Comparison of ENCODE assay signal across 8 mouse cellular contexts in genomic region chr19:46318586-46319378, GRCm38 (mm10). TPM values are rescaled to one million over a fixed set of nuclear protein-coding genes. Genes with fewer than 3 reads are reported as not detected.
DNase-seq lines count a peak whose midpoint lies in the region; ATAC-seq lines count a peak whose summit lies in the region.

No protein-coding gene starts in this region.

- H3K9me3 ChIP-seq in embryonic facial prominence, embryonic 15.5 days (replicated peaks): no peaks in the 10 kb centered on the region
- H3K9me3 ChIP-seq in lung, embryonic 15.5 days: no peaks in the 10 kb centered on the region

- no peak for ATAC-seq in embryonic facial prominence, embryonic 15.5 days (ENCODE audit: insufficient number of reproducible peaks, low FRiP score, low TSS enrichment, low read depth)
- ATAC-seq in lung, embryonic 15.5 days (ENCODE audit: borderline replicate concordance, extremely low read depth, low FRiP score, low TSS enrichment): no peak

- H3K4me2 ChIP-seq in embryonic facial prominence, embryonic 15.5 days (replicated peaks): peak overlapping the region; percentile 83
- peak overlapping the region; percentile 64 for H3K4me2 ChIP-seq in lung, embryonic 15.5 days

- peak overlapping the region; percentile 54; the same call in 1 of the 2 replicates for H3K4me3 ChIP-seq in embryonic facial prominence, embryonic 15.5 days (replicated peaks)
- H3K4me3 ChIP-seq in lung, embryonic 15.5 days: no peak overlapping the region

- peaks cover 62% of the 10 kb centered on the region for H3K4me1 ChIP-seq in embryonic facial prominence, embryonic 15.5 days
- peaks cover 22% of the 10 kb centered on the region for H3K4me1 ChIP-seq in lung, embryonic 15.5 days

- peaks cover 99% of the 10 kb centered on the region for H3K27me3 ChIP-seq in embryonic facial prominence, embryonic 15.5 days
- H3K27me3 ChIP-seq in lung, embryonic 15.5 days: peaks cover 99% of the 10 kb centered on the region

- 12% methylated on average over 16 of the region's 16 CpGs for WGBS in embryonic facial prominence, embryonic 15.5 days
- 9% methylated on average over 16 of the region's 16 CpGs for WGBS in lung, embryonic 15.5 days

- intact Hi-C loops in heart, postnatal 25 days (cut with DNase I): no loop called here

- no peaks in the 10 kb centered on the region for H3K36me3 ChIP-seq in embryonic facial prominence, embryonic 15.5 days
- no peaks in the 10 kb centered on the region for H3K36me3 ChIP-seq in lung, embryonic 15.5 days

- H3K9ac ChIP-seq in embryonic facial prominence, embryonic 15.5 days: no peak overlapping the region
- H3K9ac ChIP-seq in lung, embryonic 15.5 days: no peak overlapping the region

- peak; percentile 38 to 40 for DNase-seq in B cell, adult 2 months
- DNase-seq in adrenal gland, adult (ENCODE audit: inconsistent age in 2 of 2, low spot score in 1 of 2): peak; percentile 90 to 95
- peak; percentile 48 for DNase-seq in heart, postnatal 25 days (ENCODE audit: low spot score)
- peak; percentile 91 for DNase-seq in layer of hippocampus, adult 8-10 months (ENCODE audit: low spot score in 2 of 2)
- peak; percentile 94 for DNase-seq in right cerebral cortex, postnatal 25 days
- no peak for DNase-seq in thymus, postnatal 10 days (ENCODE audit: low spot score in 2 of 2)

- peak overlapping the region; percentile 49; the same call in 1 of the 2 replicates for H3K27ac ChIP-seq in embryonic facial prominence, embryonic 15.5 days (replicated peaks)
- no peak overlapping the region for H3K27ac ChIP-seq in lung, embryonic 15.5 days

RNA-seq across cellular contexts. Expression of gene Psd, which starts 8.2 kb away (rescaled TPM):
- 9.8 and 11.0 TPM in 2 replicates for polyA plus RNA-seq in embryonic facial prominence, embryonic 15.5 days (2015; fragmentation: Nextera tagmentation; extraction: Ambion mirVana)
- 1 to 10 TPM; 1.2 to 1.3 TPM for total RNA-seq in heart, postnatal 25 days (2021)
- total RNA-seq in layer of hippocampus, adult 8-10 months (2022): 100 to 1,000 TPM; 602 to 631 (median 613) TPM
- polyA plus RNA-seq in lung, embryonic 15.5 days (2015; fragmentation: Nextera tagmentation; extraction: Ambion mirVana): 7.0 and 8.3 TPM in 2 replicates

RNA-seq across cellular contexts. Expression of gene Fbxl15, which starts 9.2 kb away (rescaled TPM):
- polyA plus RNA-seq in embryonic facial prominence, embryonic 15.5 days (2015; fragmentation: Nextera tagmentation; extraction: Ambion mirVana): 16.4 TPM in 2 replicates
- 1 to 10 TPM; 5.2 to 6.0 TPM for total RNA-seq in heart, postnatal 25 days (2021)
- total RNA-seq in layer of hippocampus, adult 8-10 months (2022): 10 to 100 TPM; 22.9 to 29.3 (median 25.8) TPM
- 13.3 and 14.2 TPM in 2 replicates for polyA plus RNA-seq in lung, embryonic 15.5 days (2015; fragmentation: Nextera tagmentation; extraction: Ambion mirVana)

RNA-seq across cellular contexts. Expression of gene Nfkb2, which starts 14.7 kb away (rescaled TPM):
- 15.3 and 16.1 TPM in 2 replicates for polyA plus RNA-seq in embryonic facial prominence, embryonic 15.5 days (2015; fragmentation: Nextera tagmentation; extraction: Ambion mirVana)
- 10 to 100 TPM; 17.2 to 18.8 TPM for total RNA-seq in heart, postnatal 25 days (2021)
- total RNA-seq in layer of hippocampus, adult 8-10 months (2022): 1 to 10 TPM; 2.6 to 4.2 (median 3.3) TPM
- polyA plus RNA-seq in lung, embryonic 15.5 days (2015; fragmentation: Nextera tagmentation; extraction: Ambion mirVana): 9.1 and 10.5 TPM in 2 replicates

RNA-seq across cellular contexts. Expression of gene Cuedc2, which starts 19.7 kb away (rescaled TPM):
- 167 and 168 TPM in 2 replicates for polyA plus RNA-seq in embryonic facial prominence, embryonic 15.5 days (2015; fragmentation: Nextera tagmentation; extraction: Ambion mirVana)
- total RNA-seq in heart, postnatal 25 days (2021): 10 to 100 TPM; 80.9 to 87.7 TPM
- 100 to 1,000 TPM; 158 to 175 (median 166) TPM for total RNA-seq in layer of hippocampus, adult 8-10 months (2022)
- 146 and 154 TPM in 2 replicates for polyA plus RNA-seq in lung, embryonic 15.5 days (2015; fragmentation: Nextera tagmentation; extraction: Ambion mirVana)

RNA-seq across cellular contexts. Expression of gene Mfsd13a, which starts 22.1 kb away (rescaled TPM):
- polyA plus RNA-seq in embryonic facial prominence, embryonic 15.5 days (2015; fragmentation: Nextera tagmentation; extraction: Ambion mirVana): 4.3 and 4.4 TPM in 2 replicates
- 1 to 10 TPM; 1.9 to 2.3 TPM for total RNA-seq in heart, postnatal 25 days (2021)
- 10 to 100 TPM; 28.3 to 30.7 (median 30.3) TPM for total RNA-seq in layer of hippocampus, adult 8-10 months (2022)
- polyA plus RNA-seq in lung, embryonic 15.5 days (2015; fragmentation: Nextera tagmentation; extraction: Ambion mirVana): 10.1 and 10.5 TPM in 2 replicates

Comparison
In these comparisons a context has a peak if more than half of its experiments do, and no peak if none do; other contexts are left out.
1. DNase-seq: peak in B cell, adult 2 months (2 of 2), adrenal gland, adult (2 of 2), heart, postnatal 25 days (single experiment), layer of hippocampus, adult 8-10 months (2 of 2) and right cerebral cortex, postnatal 25 days (single experiment); none in thymus, postnatal 10 days (0 of 2).
2. RNA of gene Psd, which starts 8.2 kb away (total RNA-seq): 602 to 631 TPM in layer of hippocampus, adult 8-10 months; 1.2 to 1.3 TPM in heart, postnatal 25 days; every median in the first group is over 100 times any median in the second.